15 mouse cellular contexts compared by ENCODE assay signal in the genomic region with DNA sequence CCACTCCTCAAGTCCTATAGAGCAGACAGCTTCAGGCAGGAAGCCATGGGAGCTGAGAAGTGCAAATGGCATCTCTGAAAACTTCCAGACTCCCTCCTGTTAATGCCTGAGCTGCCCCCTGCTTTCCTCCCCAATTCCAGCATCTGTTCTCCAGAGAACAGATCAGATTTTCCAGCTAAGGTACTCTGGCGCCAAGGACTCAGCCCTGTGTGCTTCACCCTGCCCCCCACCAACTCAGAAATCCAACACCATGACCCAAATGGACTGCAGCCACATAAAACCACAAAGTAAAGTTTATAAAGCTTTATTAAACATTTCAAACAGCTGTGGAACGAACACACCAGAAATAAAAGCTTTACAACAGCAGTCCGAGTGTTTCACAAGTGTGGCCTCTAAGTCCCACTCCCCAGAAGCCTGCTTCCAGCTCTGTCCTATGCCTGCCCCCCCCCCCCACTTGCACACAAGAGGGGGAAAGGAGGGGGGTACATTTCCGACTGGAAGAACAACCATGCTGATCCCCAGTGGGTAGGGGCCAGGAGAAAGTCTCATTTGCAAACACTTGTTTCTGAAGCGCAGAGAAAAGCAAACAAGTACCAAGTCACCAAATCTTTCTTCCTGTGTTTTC. TPM values are rescaled to one million over a fixed set of nuclear protein-coding genes. Genes with fewer than 3 reads are reported as not detected.
DNase-seq lines count a peak whose midpoint lies in the region; ATAC-seq and TF ChIP-seq lines count a peak whose summit lies in the region.
"Had no signal": no experiment of that assay in that cellular context is flagged by ENCODE, and none has a peak within 500 bp of the region (broad histone marks: within the 10 kb centered on the region; RNA-seq: fewer than 3 reads in every experiment).

No protein-coding gene starts in this region.

- H3K9ac ChIP-seq in limb, embryonic 13.5 days: no peak overlapping the region
- H3K9ac ChIP-seq in stomach, embryonic 15.5 days: no peak overlapping the region
- H3K9ac ChIP-seq in heart, embryonic 11.5 days (ENCODE audit: low read depth, low read length): no peak overlapping the region
- H3K9ac ChIP-seq: heart, embryonic 13.5 days; hindbrain, embryonic 14.5 days; liver, embryonic 12.5 days had no signal

- TF ChIP-seq POLR2A in lung, adult 2 months (IDR thresholded peaks at IDR 0.05; ENCODE audit: borderline replicate concordance, extremely low read depth, low read depth, low read length): no peak
- TF ChIP-seq POLR2A in embryonic fibroblast, embryonic 13.5 days (IDR thresholded peaks at IDR 0.05; ENCODE audit: low read depth, low read length): no peak

- peak; percentile 84 for ATAC-seq in limb, embryonic 13.5 days (ENCODE audit: low FRiP score, low read depth)
- 0 out of 2 replicates have a peak, but pooled peaks have one; percentile 12 for ATAC-seq in stomach, embryonic 15.5 days (ENCODE audit: insufficient read depth, low FRiP score, low read depth)
- ATAC-seq in megakaryocyte progenitor cell, adult 5-6 weeks (replicated peaks; ENCODE audit: poor library complexity): no peak
- no peak for ATAC-seq in heart, embryonic 11.5 days (replicated peaks; ENCODE audit: insufficient number of reproducible peaks, low FRiP score, low TSS enrichment)
- ATAC-seq: liver, embryonic 12.5 days had no signal

- peak overlapping the region; percentile 55 for H3K27ac ChIP-seq in embryonic fibroblast, embryonic 13.5 days (ENCODE audit: insufficient read depth, low read length)
- peak overlapping the region; percentile 83 for H3K27ac ChIP-seq in limb, embryonic 13.5 days
- peak overlapping the region; percentile 63 for H3K27ac ChIP-seq in stomach, embryonic 15.5 days
- H3K27ac ChIP-seq in heart, embryonic 11.5 days (ENCODE audit: low read depth, low read length): no peak overlapping the region
- H3K27ac ChIP-seq: heart, embryonic 13.5 days; hindbrain, embryonic 14.5 days; kidney, postnatal 0 days; liver, embryonic 12.5 days; midbrain, embryonic 10.5 days had no signal

- no peak for TF ChIP-seq CTCF in lung, adult 2 months (IDR thresholded peaks at IDR 0.05; ENCODE audit: insufficient read depth, low read length)
- TF ChIP-seq CTCF in embryonic fibroblast, embryonic 13.5 days (IDR thresholded peaks at IDR 0.05; ENCODE audit: borderline replicate concordance, insufficient read depth, low read length): no peak

- H3K27me3 ChIP-seq in limb, embryonic 13.5 days: no peaks in the 10 kb centered on the region
- no peaks in the 10 kb centered on the region for H3K27me3 ChIP-seq in stomach, embryonic 15.5 days (replicated peaks)
- no peaks in the 10 kb centered on the region for H3K27me3 ChIP-seq in heart, embryonic 11.5 days (ENCODE audit: control insufficient read depth, insufficient read depth, low read length)
- H3K27me3 ChIP-seq: heart, embryonic 13.5 days had no signal

- WGBS in lung, adult 2 months: 51% methylated on average over 5 of the region's 5 CpGs
- WGBS in limb, embryonic 13.5 days: 16% methylated on average over 5 of the region's 5 CpGs
- 48% methylated on average over 5 of the region's 5 CpGs for WGBS in stomach, embryonic 15.5 days
- WGBS in heart, embryonic 11.5 days (ENCODE audit: insufficient replicate concordance): 68% methylated on average over 5 of the region's 5 CpGs

- H3K9me3 ChIP-seq in limb, embryonic 13.5 days: peaks cover 41% of the 10 kb centered on the region
- H3K9me3 ChIP-seq in stomach, embryonic 15.5 days: no peaks in the 10 kb centered on the region
- peaks cover 15% of the 10 kb centered on the region for H3K9me3 ChIP-seq in heart, embryonic 11.5 days (replicated peaks; ENCODE audit: control insufficient read depth, low read length)

- H3K36me3 ChIP-seq in limb, embryonic 13.5 days: peaks cover 42% of the 10 kb centered on the region
- peaks cover 30% of the 10 kb centered on the region for H3K36me3 ChIP-seq in stomach, embryonic 15.5 days
- H3K36me3 ChIP-seq in heart, embryonic 11.5 days (ENCODE audit: control insufficient read depth, insufficient read depth, low read length): peaks cover 21% of the 10 kb centered on the region

- peak; percentile 49 to 59 for DNase-seq in lung, adult 18-20 months
- DNase-seq in lung, adult 2 months: no peak
- DNase-seq in Muller cell, postnatal 12 days (ENCODE audit: inconsistent ontology term): no peak
- DNase-seq: cerebellum, postnatal 10 days had no signal

- no peak overlapping the region for H3K4me3 ChIP-seq in lung, adult 2 months (replicated peaks; ENCODE audit: extremely low read depth, low read depth, low read length)
- no peak overlapping the region for H3K4me3 ChIP-seq in embryonic fibroblast, embryonic 13.5 days (ENCODE audit: insufficient read depth, low read length)
- no peak overlapping the region for H3K4me3 ChIP-seq in limb, embryonic 13.5 days
- no peak overlapping the region for H3K4me3 ChIP-seq in stomach, embryonic 15.5 days (replicated peaks)
- no peak overlapping the region for H3K4me3 ChIP-seq in heart, embryonic 11.5 days (ENCODE audit: low read depth, low read length)
- H3K4me3 ChIP-seq: erythroblast, embryonic 14.5 days; heart, embryonic 13.5 days; liver, embryonic 12.5 days; midbrain, embryonic 10.5 days had no signal

- peaks cover 14% of the 10 kb centered on the region for H3K4me1 ChIP-seq in lung, adult 2 months (ENCODE audit: control insufficient read depth, insufficient read depth, low read length)
- H3K4me1 ChIP-seq in embryonic fibroblast, embryonic 13.5 days (ENCODE audit: control insufficient read depth, insufficient read depth, low read length): peaks cover 20% of the 10 kb centered on the region
- peaks cover 81% of the 10 kb centered on the region for H3K4me1 ChIP-seq in limb, embryonic 13.5 days
- H3K4me1 ChIP-seq in stomach, embryonic 15.5 days: peaks cover 9% of the 10 kb centered on the region
- H3K4me1 ChIP-seq in heart, embryonic 11.5 days (ENCODE audit: control insufficient read depth, insufficient read depth, low read length): peaks cover 28% of the 10 kb centered on the region

- H3K4me2 ChIP-seq in limb, embryonic 13.5 days (replicated peaks): peak overlapping the region; percentile 46
- H3K4me2 ChIP-seq in stomach, embryonic 15.5 days: no peak overlapping the region
- H3K4me2 ChIP-seq in heart, embryonic 11.5 days: no peak overlapping the region
- H3K4me2 ChIP-seq: heart, embryonic 13.5 days; hindbrain, embryonic 14.5 days; liver, embryonic 12.5 days had no signal

RNA-seq across cellular contexts. Expression of gene Nnat, which starts 3.7 kb away (rescaled TPM):
- 25.3 and 56.8 TPM in 2 replicates for polyA plus RNA-seq in lung, adult 2 months (2012; rRNA removed)
- polyA plus RNA-seq in embryonic fibroblast, embryonic 13.5 days (2011; ENCODE audit: insufficient read length, low read depth, missing spikeins): 12.6 and 15.1 TPM in 2 replicates
- polyA plus RNA-seq in limb, embryonic 13.5 days (2015; fragmentation: Nextera tagmentation; extraction: Ambion mirVana): 993 and 1,087 TPM in 2 replicates
- polyA plus RNA-seq in stomach, embryonic 15.5 days (2015; fragmentation: Nextera tagmentation; extraction: Ambion mirVana): 404 and 410 TPM in 2 replicates
- total RNA-seq in megakaryocyte progenitor cell, adult 5-6 weeks (2015): 0.24 TPM in 1 of 2 replicates, not detected in the other
- not detected in 2 replicates for total RNA-seq in megakaryocyte progenitor cell, adult 5-6 weeks (2017)
- polyA plus RNA-seq in heart, embryonic 11.5 days (2014; fragmentation: Nextera tagmentation; extraction: Ambion mirVana): 145 and 201 TPM in 2 replicates

RNA-seq across cellular contexts. Expression of gene Blcap, which starts 14.9 kb away (rescaled TPM):
- 41.3 and 49.3 TPM in 2 replicates for polyA plus RNA-seq in lung, adult 2 months (2012; rRNA removed)
- polyA plus RNA-seq in embryonic fibroblast, embryonic 13.5 days (2011; ENCODE audit: insufficient read length, low read depth, missing spikeins): 63.9 and 72.3 TPM in 2 replicates
- 71.0 and 71.6 TPM in 2 replicates for polyA plus RNA-seq in limb, embryonic 13.5 days (2015; fragmentation: Nextera tagmentation; extraction: Ambion mirVana)
- polyA plus RNA-seq in stomach, embryonic 15.5 days (2015; fragmentation: Nextera tagmentation; extraction: Ambion mirVana): 40.4 and 44.3 TPM in 2 replicates
- total RNA-seq in megakaryocyte progenitor cell, adult 5-6 weeks (2015): 12.8 and 16.0 TPM in 2 replicates
- total RNA-seq in megakaryocyte progenitor cell, adult 5-6 weeks (2017): 5.1 and 8.6 TPM in 2 replicates
- polyA plus RNA-seq in heart, embryonic 11.5 days (2014; fragmentation: Nextera tagmentation; extraction: Ambion mirVana): 36.5 and 42.1 TPM in 2 replicates

Comparison
In these comparisons a context has a peak if more than half of its experiments do, and no peak if none do; other contexts are left out.
1. DNase-seq: peak in lung, adult 18-20 months (2 of 2); none in lung, adult 2 months (single experiment) and Muller cell, postnatal 12 days (single experiment).
2. ATAC-seq: peak in limb, embryonic 13.5 days (single experiment) and stomach, embryonic 15.5 days (single experiment); none in megakaryocyte progenitor cell, adult 5-6 weeks (single experiment) and heart, embryonic 11.5 days (single experiment).